Mouse (Mus musculus): ENCODE measurements around the gene Cdk5rap2. TPM values are rescaled to one million over a fixed set of nuclear protein-coding genes. Genes with fewer than 3 reads are reported as not detected.
A peak's percentile ranks its signal among the peaks of the same experiment; 100 is the strongest.

Gene Cdk5rap2
- total RNA-seq (2014; rRNA removed) (11.4 and 19.9 TPM in 2 replicates), polyA plus RNA-seq (2015; fragmentation: Nextera tagmentation; extraction: Ambion mirVana) (8.6 and 8.9 TPM in 2 replicates)

- Histone ChIP-seq H3K4me2 (ENCODE audit: low read depth, low read length) (peak within 1 kb of the TSS; percentile 81), H3K27ac (peak within 1 kb of the TSS; percentile 74), H3K9me3 (ENCODE audit: low read length) (no peaks in the 10 kb centered on the region), H3K4me3 (ENCODE audit: low read length) (peak within 1 kb of the TSS; percentile 96), H3K27me3 (ENCODE audit: insufficient read depth, low read length) (no peaks in the 10 kb centered on the region), H3K4me1 (ENCODE audit: insufficient read depth, low read length) (peaks cover 3% of the 10 kb centered on the region; the same call in 1 of the 2 replicates), H3K36me3 (ENCODE audit: insufficient read depth, low read length) (no peaks in the 10 kb centered on the region), H3K9ac (replicated peaks; ENCODE audit: low read length) (peak within 1 kb of the TSS; percentile 83)
- peak; percentile 98 for ATAC-seq
- DNase-seq (ENCODE audit: low spot score) = peak; percentile 99
- under 1% methylated on average over 55 of the region's 55 CpGs for WGBS
- peak; percentile 45 for TF ChIP-seq CTCF (IDR thresholded peaks at IDR 0.05; ENCODE audit: low read depth)
These were observed at the start of gene Cdk5rap2 for GRCm38 (mm10) chr4:70409994-70410721. TSS of gene Cdk5rap2 (minus strand) at chr4:70410443.

DNA sequence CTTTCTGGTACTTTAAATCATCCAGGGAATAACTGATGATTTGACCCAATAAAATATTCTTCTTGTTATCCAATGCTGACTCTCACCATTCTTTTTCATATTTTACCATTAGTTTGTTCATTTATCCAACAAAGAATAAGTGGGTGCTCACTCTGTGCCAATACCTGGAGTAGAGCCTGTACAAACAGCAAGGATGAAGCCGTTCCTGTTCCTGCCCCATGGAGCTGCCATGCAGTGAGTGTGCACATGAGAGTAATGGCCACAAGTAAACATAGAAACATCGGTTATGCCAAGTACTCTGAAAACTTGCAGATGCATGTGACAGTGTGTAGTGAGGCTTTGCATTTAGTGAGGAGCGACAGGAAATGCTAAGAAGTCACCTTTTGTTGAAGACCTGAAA, 41.9 kb upstream of the Cdk5rap2 start:
- Histone ChIP-seq H3K27ac (no peak overlapping the region), H3K4me2 (ENCODE audit: low read depth, low read length) (no peak overlapping the region), H3K27me3 (ENCODE audit: insufficient read depth, low read length) (no peaks in the 10 kb centered on the region), H3K9ac (replicated peaks; ENCODE audit: low read length) (no peak overlapping the region), H3K36me3 (ENCODE audit: insufficient read depth, low read length) (no peaks in the 10 kb centered on the region), H3K4me1 (ENCODE audit: insufficient read depth, low read length) (no peaks in the 10 kb centered on the region), H3K9me3 (ENCODE audit: low read length) (no peaks in the 10 kb centered on the region), H3K4me3 (ENCODE audit: low read length) (no peak overlapping the region)
- no peak for TF ChIP-seq CTCF (IDR thresholded peaks at IDR 0.05; ENCODE audit: low read depth)
- DNase-seq (ENCODE audit: low spot score) (no peak), ATAC-seq (0 out of 2 replicates have a peak, but pooled peaks have one; percentile 35)
- WGBS = 85% methylated on average over 3 of the region's 3 CpGs

- Histone ChIP-seq H3K36me3 (ENCODE audit: insufficient read depth, low read length) (no peaks in the 10 kb centered on the region), H3K27me3 (ENCODE audit: insufficient read depth, low read length) (no peaks in the 10 kb centered on the region), H3K9ac (replicated peaks; ENCODE audit: low read length) (no peak overlapping the region), H3K4me2 (ENCODE audit: low read depth, low read length) (no peak overlapping the region), H3K9me3 (ENCODE audit: low read length) (no peaks in the 10 kb centered on the region), H3K4me1 (ENCODE audit: insufficient read depth, low read length) (no peaks in the 10 kb centered on the region), H3K27ac (no peak overlapping the region), H3K4me3 (ENCODE audit: low read length) (no peak overlapping the region)
- peak; percentile 24; the same call in 1 of the 2 replicates for ATAC-seq
- DNase-seq (ENCODE audit: low spot score) = peak; percentile 80
- 1% methylated on average over 2 of the region's 2 CpGs for WGBS
- TF ChIP-seq CTCF (IDR thresholded peaks at IDR 0.05; ENCODE audit: low read depth) = peak; percentile 87
These were observed 41.5 kb upstream of the Cdk5rap2 start for GRCm38 (mm10) chr4:70451750-70452149.

GRCm38 (mm10) chr4:70449668-70450067, 39.4 kb upstream of the Cdk5rap2 start:
- TF ChIP-seq CTCF (IDR thresholded peaks at IDR 0.05; ENCODE audit: low read depth) = peak; percentile 35; the same call in 1 of the 2 replicates
- Histone ChIP-seq H3K4me1 (ENCODE audit: insufficient read depth, low read length) (no peaks in the 10 kb centered on the region), H3K9ac (replicated peaks; ENCODE audit: low read length) (no peak overlapping the region), H3K4me3 (ENCODE audit: low read length) (no peak overlapping the region), H3K27ac (no peak overlapping the region), H3K36me3 (ENCODE audit: insufficient read depth, low read length) (no peaks in the 10 kb centered on the region), H3K4me2 (ENCODE audit: low read depth, low read length) (no peak overlapping the region), H3K27me3 (ENCODE audit: insufficient read depth, low read length) (no peaks in the 10 kb centered on the region), H3K9me3 (ENCODE audit: low read length) (no peaks in the 10 kb centered on the region)
- WGBS = 98% methylated on average over 1 of the region's 1 CpGs
- DNase-seq (ENCODE audit: low spot score) (no peak), ATAC-seq (no peak)

- Histone ChIP-seq H3K4me2 (ENCODE audit: low read depth, low read length) (no peak overlapping the region), H3K27ac (no peak overlapping the region), H3K9ac (replicated peaks; ENCODE audit: low read length) (no peak overlapping the region), H3K4me3 (ENCODE audit: low read length) (no peak overlapping the region), H3K9me3 (ENCODE audit: low read length) (no peaks in the 10 kb centered on the region), H3K36me3 (ENCODE audit: insufficient read depth, low read length) (no peaks in the 10 kb centered on the region), H3K4me1 (ENCODE audit: insufficient read depth, low read length) (no peaks in the 10 kb centered on the region), H3K27me3 (ENCODE audit: insufficient read depth, low read length) (no peaks in the 10 kb centered on the region)
- no peak for TF ChIP-seq CTCF (IDR thresholded peaks at IDR 0.05; ENCODE audit: low read depth)
- ATAC-seq = no peak
- 72% methylated on average over 3 of the region's 3 CpGs for WGBS
- DNase-seq (ENCODE audit: low spot score) = no peak
These were observed 36.5 kb upstream of the Cdk5rap2 start for GRCm38 (mm10) chr4:70446774-70447173.

DNA sequence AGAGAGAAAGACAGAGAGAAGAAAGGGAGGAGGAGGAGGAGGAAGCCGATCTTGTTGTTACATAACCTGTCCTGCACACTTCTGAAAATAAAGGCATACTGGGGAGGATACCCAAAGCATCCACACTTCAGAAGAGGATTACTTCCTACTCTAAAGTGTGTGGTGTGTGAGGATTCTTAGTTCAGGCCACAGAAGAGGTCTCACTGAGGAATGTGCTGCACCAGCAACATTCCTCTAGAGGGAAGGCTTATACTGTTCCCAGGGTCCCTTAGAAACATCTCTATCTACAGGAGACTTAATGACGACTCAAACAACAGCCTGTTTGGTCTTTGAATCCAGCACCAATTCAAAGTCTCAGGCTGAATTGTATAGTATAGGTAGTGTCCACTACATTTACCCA, 10.0 kb upstream of the Cdk5rap2 start:
- Histone ChIP-seq H3K9me3 (ENCODE audit: low read length) (no peaks in the 10 kb centered on the region), H3K4me1 (ENCODE audit: insufficient read depth, low read length) (no peaks in the 10 kb centered on the region), H3K4me2 (ENCODE audit: low read depth, low read length) (no peak overlapping the region), H3K27ac (no peak overlapping the region), H3K36me3 (ENCODE audit: insufficient read depth, low read length) (no peaks in the 10 kb centered on the region), H3K4me3 (ENCODE audit: low read length) (no peak overlapping the region), H3K9ac (replicated peaks; ENCODE audit: low read length) (no peak overlapping the region), H3K27me3 (ENCODE audit: insufficient read depth, low read length) (no peaks in the 10 kb centered on the region)
- whole genome bisulfite sequencing = 53% methylated on average over 2 of the region's 2 CpGs
- ATAC-seq (no peak), DNase-seq (ENCODE audit: low spot score) (no peak)
- no peak for TF ChIP-seq CTCF (IDR thresholded peaks at IDR 0.05; ENCODE audit: low read depth)

DNA sequence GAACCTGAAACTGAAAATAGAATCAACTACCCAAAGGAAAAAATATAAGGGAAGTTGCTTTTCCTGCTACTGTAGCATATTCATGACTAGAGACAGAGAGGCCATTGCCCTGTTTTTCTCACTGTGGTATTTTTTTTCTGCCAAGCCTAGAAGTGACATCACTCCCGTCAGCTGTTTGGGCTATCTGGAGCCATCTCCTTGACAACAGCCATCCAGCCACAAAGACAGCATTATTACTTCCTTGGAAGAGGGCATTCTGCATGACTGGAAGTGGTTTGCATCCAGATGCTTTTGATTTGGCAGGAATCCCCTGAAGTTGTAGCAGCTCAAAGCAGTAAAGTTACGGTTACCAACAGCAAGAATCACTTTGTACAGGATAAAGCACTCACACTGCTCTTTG, 1.9 kb upstream of the Cdk5rap2 start:
- no peaks in the 10 kb centered on the region for H3K36me3 ChIP-seq (ENCODE audit: insufficient read depth, low read length)
- no peak overlapping the region for H3K4me3 ChIP-seq (ENCODE audit: low read length)
- no peak overlapping the region for H3K9ac ChIP-seq (replicated peaks; ENCODE audit: low read length)
- peak; percentile 63 for ATAC-seq
- H3K4me1 ChIP-seq (ENCODE audit: insufficient read depth, low read length) = peaks cover 3% of the 10 kb centered on the region; the same call in 1 of the 2 replicates
- H3K27me3 ChIP-seq (ENCODE audit: insufficient read depth, low read length) = no peaks in the 10 kb centered on the region
- H3K4me2 ChIP-seq (ENCODE audit: low read depth, low read length) = no peak overlapping the region
- DNase-seq (ENCODE audit: low spot score) = peak; percentile 78
- peak overlapping the region; percentile 73 for H3K27ac ChIP-seq
- no peaks in the 10 kb centered on the region for H3K9me3 ChIP-seq (ENCODE audit: low read length)
- 13% methylated on average over 2 of the region's 2 CpGs for WGBS
- no peak for TF ChIP-seq CTCF (IDR thresholded peaks at IDR 0.05; ENCODE audit: low read depth)
